Mouse (Mus musculus): ENCODE measurements around the gene Olfr97. TPM values are rescaled to one million over a fixed set of nuclear protein-coding genes. Genes with fewer than 3 reads are reported as not detected.

Gene Olfr97
- polyA plus RNA-seq, 1 experiment, result not detected

GRCm38 (mm10) chr17:37246715-37247114 lies 9.6 kb upstream of the Olfr97 start:
- no peak for TF ChIP-seq POLR2A (IDR thresholded peaks at IDR 0.05; ENCODE audit: borderline replicate concordance, extremely low read depth, low read depth, low read length)
- no peak for TF ChIP-seq CTCF (IDR thresholded peaks at IDR 0.05; ENCODE audit: insufficient read depth, low read length)
- H3K4me1 ChIP-seq (ENCODE audit: control insufficient read depth, insufficient read depth, low read length), result no peaks in the 10 kb centered on the region

GRCm38 (mm10) chr17:37242198-37242597 lies 5.1 kb upstream of the Olfr97 start:
- DNase-seq, result no peak
- TF ChIP-seq POLR2A (IDR thresholded peaks at IDR 0.05; ENCODE audit: borderline replicate concordance, extremely low read depth, low read depth, low read length) (no peak), CTCF (IDR thresholded peaks at IDR 0.05; ENCODE audit: insufficient read depth, low read length) (no peak)
- 21% methylated on average over 3 of the region's 3 CpGs for WGBS
- Histone ChIP-seq H3K4me1 (ENCODE audit: control insufficient read depth, insufficient read depth, low read length) (no peaks in the 10 kb centered on the region), H3K4me3 (replicated peaks; ENCODE audit: extremely low read depth, low read depth, low read length) (no peak overlapping the region)

More at GRCm38 (mm10) chr17:37246715-37247114, 9.6 kb upstream of the Olfr97 start:
- DNase-seq, result peak; percentile 6
- WGBS, result 28% methylated on average over 5 of the region's 5 CpGs
- H3K4me3 ChIP-seq (replicated peaks; ENCODE audit: extremely low read depth, low read depth, low read length), result no peak overlapping the region

- H3K4me3 ChIP-seq (replicated peaks; ENCODE audit: extremely low read depth, low read depth, low read length), result no peak overlapping the region
These were observed 15.3 kb downstream of the Olfr97 start for GRCm38 (mm10) chr17:37221879-37222278.

GRCm38 (mm10) chr17:37219846-37220245 lies 17.3 kb downstream of the Olfr97 start, which contains the start of gene Olfr96:
Gene Olfr96, plus strand, starts transcription at chr17:37220146.
- no peak for DNase-seq
- TF ChIP-seq CTCF (IDR thresholded peaks at IDR 0.05; ENCODE audit: insufficient read depth, low read length), result no peak
- TF ChIP-seq POLR2A (IDR thresholded peaks at IDR 0.05; ENCODE audit: borderline replicate concordance, extremely low read depth, low read depth, low read length), result no peak
- Histone ChIP-seq H3K4me1 (ENCODE audit: control insufficient read depth, insufficient read depth, low read length) (no peaks in the 10 kb centered on the region), H3K4me3 (replicated peaks; ENCODE audit: extremely low read depth, low read depth, low read length) (no peak within 1 kb of the TSS)
- WGBS, result 53% methylated on average over 4 of the region's 4 CpGs

More at GRCm38 (mm10) chr17:37221879-37222278, 15.3 kb downstream of the Olfr97 start:
- WGBS, result 29% methylated on average over 1 of the region's 1 CpGs
- no peaks in the 10 kb centered on the region for H3K4me1 ChIP-seq (ENCODE audit: control insufficient read depth, insufficient read depth, low read length)
- TF ChIP-seq POLR2A (IDR thresholded peaks at IDR 0.05; ENCODE audit: borderline replicate concordance, extremely low read depth, low read depth, low read length), result no peak
- TF ChIP-seq CTCF (IDR thresholded peaks at IDR 0.05; ENCODE audit: insufficient read depth, low read length), result 0 out of 2 replicates have a peak, but pooled peaks have one; percentile 2
- no peak for DNase-seq

GRCm38 (mm10) chr17:37218486-37218885 lies 18.6 kb downstream of the Olfr97 start:
- Histone ChIP-seq H3K4me3 (replicated peaks; ENCODE audit: extremely low read depth, low read depth, low read length) (no peak overlapping the region), H3K4me1 (ENCODE audit: control insufficient read depth, insufficient read depth, low read length) (no peaks in the 10 kb centered on the region)
- no peak for TF ChIP-seq CTCF (IDR thresholded peaks at IDR 0.05; ENCODE audit: insufficient read depth, low read length)
- TF ChIP-seq POLR2A (IDR thresholded peaks at IDR 0.05; ENCODE audit: borderline replicate concordance, extremely low read depth, low read depth, low read length), result no peak
- DNase-seq, result no peak
- WGBS, result 66% methylated on average over 3 of the region's 3 CpGs

GRCm38 (mm10) chr17:37213018-37213417 lies 24.1 kb downstream of the Olfr97 start, which contains the start of gene Olfr95:
Gene Olfr95, minus strand, starts transcription at chr17:37213118.
- Histone ChIP-seq H3K4me1 (ENCODE audit: control insufficient read depth, insufficient read depth, low read length) (no peaks in the 10 kb centered on the region), H3K4me3 (replicated peaks; ENCODE audit: extremely low read depth, low read depth, low read length) (no peak within 1 kb of the TSS)
- TF ChIP-seq POLR2A (IDR thresholded peaks at IDR 0.05; ENCODE audit: borderline replicate concordance, extremely low read depth, low read depth, low read length) (no peak), CTCF (IDR thresholded peaks at IDR 0.05; ENCODE audit: insufficient read depth, low read length) (no peak)
- WGBS, result 63% methylated on average over 3 of the region's 3 CpGs
- DNase-seq, result no peak

- WGBS, result 16% methylated on average over 40 of the region's 40 CpGs
- no peaks in the 10 kb centered on the region for H3K4me1 ChIP-seq (ENCODE audit: control insufficient read depth, insufficient read depth, low read length)
- no peak overlapping the region for H3K4me3 ChIP-seq (replicated peaks; ENCODE audit: extremely low read depth, low read depth, low read length)
- DNase-seq, result no peak
- TF ChIP-seq CTCF (IDR thresholded peaks at IDR 0.05; ENCODE audit: insufficient read depth, low read length), result no peak
- TF ChIP-seq POLR2A (IDR thresholded peaks at IDR 0.05; ENCODE audit: borderline replicate concordance, extremely low read depth, low read depth, low read length), result no peak
These were observed 26.0 kb downstream of the Olfr97 start for GRCm38 (mm10) chr17:37210884-37211768.

GRCm38 (mm10) chr17:37203917-37204236 lies 33.3 kb downstream of the Olfr97 start:
- WGBS, result 26% methylated on average over 3 of the region's 3 CpGs
- no peak for DNase-seq
- H3K4me1 ChIP-seq (ENCODE audit: control insufficient read depth, insufficient read depth, low read length), result no peaks in the 10 kb centered on the region
- TF ChIP-seq POLR2A (IDR thresholded peaks at IDR 0.05; ENCODE audit: borderline replicate concordance, extremely low read depth, low read depth, low read length) (no peak), CTCF (IDR thresholded peaks at IDR 0.05; ENCODE audit: insufficient read depth, low read length) (no peak)
- no peak overlapping the region for H3K4me3 ChIP-seq (replicated peaks; ENCODE audit: extremely low read depth, low read depth, low read length)

- under 1% methylated on average over 4 of the region's 4 CpGs for WGBS
- TF ChIP-seq POLR2A (IDR thresholded peaks at IDR 0.05; ENCODE audit: borderline replicate concordance, extremely low read depth, low read depth, low read length) (no peak), CTCF (IDR thresholded peaks at IDR 0.05; ENCODE audit: insufficient read depth, low read length) (peak; percentile 100)
These were observed 33.8 kb downstream of the Olfr97 start for GRCm38 (mm10) chr17:37203206-37203916.

More at GRCm38 (mm10) chr17:37203206-37203916, 33.8 kb downstream of the Olfr97 start:
- peak; percentile 69 for DNase-seq
- H3K4me3 ChIP-seq (replicated peaks; ENCODE audit: extremely low read depth, low read depth, low read length), result no peak overlapping the region
- no peaks in the 10 kb centered on the region for H3K4me1 ChIP-seq (ENCODE audit: control insufficient read depth, insufficient read depth, low read length)

Data from lung, adult 2 months (tissue).